Mouse (Mus musculus) heart, postnatal 0 days (tissue): ENCODE data around the gene Incenp.
"Not testable (repeated sequence)": the region's sequence is repeated elsewhere in the genome, so short reads cannot be mapped to it uniquely, and the experiment has no call there.

Source experiments
- CTCF ChIP-seq: IDR thresholded peaks from 2 replicates; pipeline ENCODE4 v1.5.1; 2016; ENCODE audit warnings: antibody characterized with exemption, control low read depth, low read depth
- EP300 ChIP-seq: IDR thresholded peaks from 2 replicates; pipeline ENCODE4 v1.6.1; 2016; ENCODE audit warnings: antibody characterized with exemption, low read depth

- peak; percentile 51 for TF ChIP-seq CTCF
- not testable (repeated sequence) for TF ChIP-seq EP300
Observed at GRCm38 (mm10) chr19:9836581-9837340, 62.6 kb downstream of the Incenp start.
